Mouse (Mus musculus) midbrain, embryonic 14.5 days (tissue): ENCODE data around the gene Olfr150. TPM values are rescaled to one million over a fixed set of nuclear protein-coding genes. Genes with fewer than 3 reads are reported as not detected.
"Not testable (repeated sequence)": the region's sequence is repeated elsewhere in the genome, so short reads cannot be mapped to it uniquely, and the experiment has no call there.

ENCODE experiments used
- ATAC-seq: fragments of 200-750 bp; cut with Nextera tagmentation; 2 replicates; pipeline ENCODE4 v1.8.0; 2017; ENCODE audit warnings: moderate number of reproducible peaks, moderate library complexity; ENCODE audit not compliant: low FRiP score, low TSS enrichment
- DNase-seq: peaks from one replicate; pipeline ENCODE4 v3.0.0-alpha.2; 2015
- H3K27ac ChIP-seq: fragments of 300-500 bp; sonication (generic); replicated peaks from 2 replicates; pipeline ENCODE4 v1.5.1; 2014; ENCODE audit warnings: mild to moderate bottlenecking, low read depth, low read length, moderate library complexity
- H3K27me3 ChIP-seq: fragments of 300-500 bp; sonication (generic); 2 replicates; pipeline ENCODE4 v1.6.1; 2014; ENCODE audit warnings: low read length, control low read depth, mixed read lengths; ENCODE audit not compliant: control insufficient read depth, insufficient read depth
- H3K36me3 ChIP-seq: fragments of 300-500 bp; sonication (generic); 2 replicates; pipeline ENCODE4 v1.6.1; 2014; ENCODE audit warnings: low read length, control low read depth; ENCODE audit not compliant: control insufficient read depth, insufficient read depth
- H3K4me1 ChIP-seq: fragments of 300-500 bp; sonication (generic); 2 replicates; pipeline ENCODE4 v1.6.1; 2014; ENCODE audit warnings: mild to moderate bottlenecking, antibody characterized with exemption, low read length, control low read depth; ENCODE audit not compliant: control insufficient read depth, insufficient read depth
- H3K4me2 ChIP-seq: fragments of 300-500 bp; sonication (generic); 2 replicates; pipeline ENCODE4 v1.6.1; 2014; ENCODE audit warnings: mild to moderate bottlenecking, low read length, moderate library complexity
- H3K4me3 ChIP-seq: fragments of 300-500 bp; sonication (generic); replicated peaks from 2 replicates; pipeline ENCODE4 v1.5.1; 2014; ENCODE audit warnings: low read depth, low read length
- H3K9ac ChIP-seq: fragments of 300-500 bp; sonication (generic); replicated peaks from 2 replicates; pipeline ENCODE4 v1.6.1; 2014; ENCODE audit warnings: mild to moderate bottlenecking, low read length, moderate library complexity
- H3K9me3 ChIP-seq: fragments of 300-500 bp; sonication (generic); 2 replicates; pipeline ENCODE4 v1.6.1; 2016; ENCODE audit warnings: low read length, control low read depth, mixed read lengths; ENCODE audit not compliant: control insufficient read depth
- WGBS: fragments of 180-500 bp; shearing (Covaris S2); extraction: QIAGEN DNeasy Blood & Tissue Kit; methylation state at CpG from one replicate; pipeline ENCODE4 v1.1.7; 2014; 5-methylcytosine and 5-hydroxymethylcytosine counted together
- polyA plus RNA-seq: library from polyadenylated mRNA; unstranded; fragments of >200 nt; fragmentation: Nextera tagmentation; extraction: Ambion mirVana; gene quantifications from 2 replicates; pipeline ENCODE4 v1.2.1, GENCODE M21; 2014

The Olfr150 gene
- not detected in 2 replicates for polyA plus RNA-seq

DNA sequence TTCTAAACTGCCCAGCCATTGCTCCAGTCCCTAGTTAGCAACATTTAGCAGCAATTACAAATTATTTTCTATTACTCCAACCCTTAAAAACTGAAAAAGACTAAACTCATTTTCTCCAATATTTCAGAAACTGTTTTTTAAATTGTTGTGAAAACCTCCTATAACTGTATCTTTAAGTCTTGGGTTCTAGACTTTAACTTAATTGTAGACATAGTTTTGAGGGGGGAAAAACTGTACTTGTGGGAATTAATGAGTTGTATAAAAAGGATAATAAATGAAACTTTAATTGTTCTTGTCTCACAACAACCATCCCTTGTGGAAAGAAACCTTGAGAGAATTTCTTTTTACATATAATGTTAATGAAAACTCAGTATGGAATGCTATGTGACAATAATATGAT is at the start of gene Olfr150:
Olfr150 (plus strand) TSS at position 301 of the 400 bp plus-strand sequence.
- Histone ChIP-seq H3K9me3 (no peaks in the 10 kb centered on the region), H3K4me1 (no peaks in the 10 kb centered on the region), H3K27ac (no peak within 1 kb of the TSS), H3K27me3 (no peaks in the 10 kb centered on the region), H3K36me3 (no peaks in the 10 kb centered on the region), H3K9ac (no peak within 1 kb of the TSS), H3K4me2 (no peak within 1 kb of the TSS), H3K4me3 (no peak within 1 kb of the TSS)
- ATAC-seq, result no peak
- DNase-seq, result no peak

DNA sequence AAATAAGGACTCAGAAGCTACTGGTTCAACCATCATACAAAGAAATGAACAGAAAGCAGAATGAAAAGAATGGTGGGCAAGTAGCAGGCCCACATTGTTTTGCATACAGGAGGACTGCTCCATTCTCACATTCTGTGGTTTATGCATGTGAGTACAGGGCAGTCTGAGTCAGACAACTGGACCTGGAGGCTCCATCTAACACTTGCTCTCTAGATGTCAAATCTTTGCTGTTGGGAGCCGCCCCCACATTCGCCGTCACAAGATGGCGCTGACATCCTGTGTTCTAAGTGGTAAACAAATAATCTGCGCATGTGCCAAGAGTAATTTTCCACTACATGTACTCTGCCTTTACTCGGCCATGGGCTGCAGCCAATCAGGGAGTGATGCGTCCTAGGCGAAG is 29.7 kb upstream of the Olfr150 start:
- 89% methylated on average over 7 of the region's 8 CpGs for WGBS

DNA sequence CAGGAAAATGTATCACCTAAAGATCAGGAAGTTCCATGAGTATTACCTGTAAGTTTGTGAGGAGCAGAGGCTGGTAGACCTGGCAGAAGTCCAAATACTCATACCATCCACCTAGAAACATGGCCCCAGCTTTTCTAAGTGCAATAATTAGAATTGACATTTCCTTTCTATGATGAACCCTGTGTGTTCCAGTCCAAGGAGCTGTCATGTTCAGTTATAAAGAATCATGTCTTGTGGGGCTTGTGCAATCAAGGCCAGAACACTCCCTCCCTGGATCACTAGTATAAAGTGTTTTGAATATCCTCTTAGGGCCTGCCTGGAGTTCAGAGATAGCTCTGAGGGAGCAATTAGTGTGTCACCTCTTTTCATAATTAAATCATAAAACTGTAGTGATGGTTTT is 23.8 kb upstream of the Olfr150 start, which contains the start of gene Olfr149:
Olfr149 (minus strand) TSS at position 101 of the 400 bp plus-strand sequence.
- H3K36me3 ChIP-seq, result no peaks in the 10 kb centered on the region
- no peak within 1 kb of the TSS for H3K27ac ChIP-seq
- H3K27me3 ChIP-seq, result no peaks in the 10 kb centered on the region
- no peaks in the 10 kb centered on the region for H3K4me1 ChIP-seq
- no peak within 1 kb of the TSS for H3K4me3 ChIP-seq
- H3K9ac ChIP-seq, result no peak within 1 kb of the TSS
- no peak for DNase-seq
- H3K9me3 ChIP-seq, result no peaks in the 10 kb centered on the region
- no peak for ATAC-seq
- no peak within 1 kb of the TSS for H3K4me2 ChIP-seq

More for the DNA sequence above, 29.7 kb upstream of the Olfr150 start:
- not testable (repeated sequence) for H3K9ac ChIP-seq, H3K9me3 ChIP-seq, H3K4me3 ChIP-seq, H3K36me3 ChIP-seq, H3K4me1 ChIP-seq, H3K4me2 ChIP-seq, H3K27me3 ChIP-seq, H3K27ac ChIP-seq, ATAC-seq, DNase-seq

DNA sequence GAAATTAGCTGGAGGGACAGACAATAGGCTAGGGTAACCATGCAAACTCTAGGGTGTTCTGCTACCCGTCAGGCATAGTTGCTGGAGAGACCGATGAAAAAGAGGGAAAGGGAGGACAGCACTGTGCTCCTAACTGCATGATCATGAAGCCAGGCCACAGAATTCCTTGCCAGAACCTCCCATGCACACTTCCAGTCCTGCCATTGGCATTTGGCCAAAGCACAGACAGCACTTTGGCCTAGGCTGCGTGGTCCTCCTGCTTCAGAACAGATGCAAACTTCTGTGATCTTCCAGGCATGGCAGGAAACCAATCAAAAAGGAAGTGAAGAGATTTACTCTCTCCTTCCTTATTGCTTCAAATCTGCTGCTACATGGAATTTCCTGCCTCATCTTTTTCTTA is 21.8 kb upstream of the Olfr150 start:
- ATAC-seq (no peak), DNase-seq (peak; percentile 3)
- H3K27me3 ChIP-seq, result no peaks in the 10 kb centered on the region
- H3K4me1 ChIP-seq, result no peaks in the 10 kb centered on the region
- no peak overlapping the region for H3K4me3 ChIP-seq
- H3K9ac ChIP-seq, result no peak overlapping the region
- H3K9me3 ChIP-seq, result no peaks in the 10 kb centered on the region
- H3K27ac ChIP-seq, result no peak overlapping the region
- H3K4me2 ChIP-seq, result no peak overlapping the region
- 68% methylated on average over 3 of the region's 3 CpGs for WGBS
- H3K36me3 ChIP-seq, result no peaks in the 10 kb centered on the region

DNA sequence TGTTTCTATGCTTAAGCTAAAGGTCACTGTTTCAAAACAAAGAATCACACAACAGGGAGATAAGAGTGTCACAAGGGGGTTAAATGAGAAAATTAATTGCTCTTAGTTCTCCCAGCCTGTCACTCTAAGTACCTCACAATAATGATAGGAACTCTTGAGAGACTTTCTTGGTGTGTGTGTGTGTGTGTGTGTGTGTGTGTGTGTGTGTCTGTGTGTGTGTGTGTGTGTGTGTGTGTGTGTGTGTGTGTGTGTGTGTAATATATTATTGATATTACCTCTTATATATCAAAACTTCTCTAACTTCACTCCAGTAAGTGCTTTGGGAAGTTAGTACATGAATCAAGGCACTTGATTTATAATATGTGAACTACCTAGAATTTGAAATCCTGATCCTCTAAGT is 19.7 kb upstream of the Olfr150 start, which contains the start of gene Olfr965:
Olfr965 (plus strand) TSS at position 301 of the 400 bp plus-strand sequence.
- no peaks in the 10 kb centered on the region for H3K4me1 ChIP-seq
- H3K9ac ChIP-seq, result no peak within 1 kb of the TSS
- H3K4me2 ChIP-seq, result no peak within 1 kb of the TSS
- no peaks in the 10 kb centered on the region for H3K27me3 ChIP-seq
- H3K36me3 ChIP-seq, result no peaks in the 10 kb centered on the region
- ATAC-seq, result no peak
- no peak for DNase-seq
- no peak within 1 kb of the TSS for H3K27ac ChIP-seq
- H3K9me3 ChIP-seq, result no peaks in the 10 kb centered on the region
- no peak within 1 kb of the TSS for H3K4me3 ChIP-seq

DNA sequence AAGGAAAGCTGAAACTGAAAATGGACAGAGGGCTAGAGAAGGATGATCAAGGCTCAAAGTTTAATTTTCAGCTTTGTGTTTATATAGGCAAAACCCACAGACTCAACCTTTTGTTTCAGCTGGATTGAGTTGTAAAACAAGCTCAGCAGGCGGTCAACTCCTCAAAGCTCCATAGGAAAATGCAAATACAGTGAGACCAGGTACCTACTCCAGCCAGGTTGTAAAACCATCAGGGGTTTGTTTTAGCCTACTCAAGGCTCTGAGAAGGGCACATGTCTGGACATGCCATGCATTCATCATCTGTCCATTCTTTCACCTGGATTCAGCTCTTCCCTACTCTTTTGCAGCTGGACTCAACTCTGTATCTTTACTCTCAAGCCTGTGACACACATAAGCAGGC is 10.0 kb downstream of the Olfr150 start:
- WGBS, result 91% methylated on average over 1 of the region's 1 CpGs
- no peak overlapping the region for H3K9ac ChIP-seq
- H3K9me3 ChIP-seq, result no peaks in the 10 kb centered on the region
- no peak overlapping the region for H3K4me3 ChIP-seq
- H3K4me2 ChIP-seq, result no peak overlapping the region
- H3K27me3 ChIP-seq, result no peaks in the 10 kb centered on the region
- no peaks in the 10 kb centered on the region for H3K4me1 ChIP-seq
- DNase-seq, result no peak
- no peak for ATAC-seq
- H3K27ac ChIP-seq, result no peak overlapping the region
- no peaks in the 10 kb centered on the region for H3K36me3 ChIP-seq

DNA sequence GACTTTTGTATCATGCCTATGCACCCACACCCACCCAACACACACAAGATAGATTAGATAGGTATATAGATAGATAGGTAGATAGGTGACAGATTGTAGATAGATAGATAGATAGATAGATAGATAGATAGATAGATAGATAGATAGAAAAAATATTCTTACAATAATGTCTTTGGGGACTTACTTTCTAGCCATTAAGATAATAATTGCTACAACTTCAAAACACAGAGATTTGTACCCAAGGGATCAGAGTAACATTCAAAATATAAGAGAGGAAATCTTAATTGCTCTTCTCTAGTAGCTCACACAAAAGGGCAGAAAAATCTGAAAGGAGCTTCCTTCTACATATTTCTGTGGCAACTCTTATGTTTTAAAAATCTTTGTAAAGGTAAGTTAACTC is 15.2 kb downstream of the Olfr150 start, which contains the start of gene Olfr967:
Olfr967 (plus strand) TSS at position 301 of the 400 bp plus-strand sequence.
- no peak within 1 kb of the TSS for H3K27ac ChIP-seq
- H3K27me3 ChIP-seq, result no peaks in the 10 kb centered on the region
- no peak within 1 kb of the TSS for H3K9ac ChIP-seq
- no peak within 1 kb of the TSS for H3K4me2 ChIP-seq
- H3K4me1 ChIP-seq, result no peaks in the 10 kb centered on the region
- no peaks in the 10 kb centered on the region for H3K36me3 ChIP-seq
- H3K9me3 ChIP-seq, result no peaks in the 10 kb centered on the region
- no peak for ATAC-seq
- DNase-seq, result no peak
- no peak within 1 kb of the TSS for H3K4me3 ChIP-seq

DNA sequence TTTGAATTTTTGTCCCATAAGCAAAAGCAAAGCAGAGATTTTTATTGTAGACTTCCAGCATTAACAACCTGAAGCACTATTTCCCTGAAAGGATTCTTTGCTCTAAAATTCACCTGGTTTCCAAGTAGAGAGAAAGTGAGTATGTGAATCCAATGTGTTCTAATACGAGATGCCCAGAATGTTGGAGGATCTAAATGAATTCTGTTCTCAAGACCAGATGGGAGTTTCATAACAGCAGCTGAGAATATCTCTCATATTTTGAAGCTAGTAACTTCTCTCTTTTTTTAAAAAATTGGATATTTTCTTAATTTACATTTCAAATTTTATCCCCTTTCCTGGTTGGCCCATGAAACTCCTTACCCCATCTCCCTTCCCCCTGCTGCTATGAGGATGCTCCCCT is 15.7 kb downstream of the Olfr150 start:
- 84% methylated on average over 1 of the region's 1 CpGs for WGBS

DNA sequence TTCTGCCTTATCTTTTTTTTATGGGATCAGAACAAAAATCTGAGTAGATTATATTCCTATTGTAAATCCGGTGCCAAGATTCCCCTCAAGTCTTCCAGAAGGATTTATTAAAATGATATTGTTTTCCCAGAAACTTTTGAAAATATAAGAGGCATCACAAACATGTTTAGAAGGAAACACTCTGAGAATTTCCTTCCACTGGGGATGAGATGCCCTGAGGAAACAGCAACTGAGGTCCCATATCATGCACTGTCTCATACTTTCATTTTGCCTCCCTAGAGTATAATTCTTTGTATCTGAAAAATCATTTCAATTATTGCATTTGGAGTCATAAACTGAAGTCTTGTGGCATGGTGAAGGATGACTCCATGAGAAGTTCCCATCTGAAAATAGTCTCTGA is 52.4 kb downstream of the Olfr150 start, which contains the start of gene Olfr968:
Olfr968 (minus strand) TSS at position 101 of the 400 bp plus-strand sequence.
- DNase-seq (no peak), ATAC-seq (no peak)
- Histone ChIP-seq H3K36me3 (no peaks in the 10 kb centered on the region), H3K27ac (no peak within 1 kb of the TSS), H3K9ac (no peak within 1 kb of the TSS), H3K4me2 (no peak within 1 kb of the TSS), H3K27me3 (no peaks in the 10 kb centered on the region), H3K9me3 (no peaks in the 10 kb centered on the region), H3K4me3 (no peak within 1 kb of the TSS), H3K4me1 (no peaks in the 10 kb centered on the region)
- 78% methylated on average over 1 of the region's 1 CpGs for WGBS

More for the DNA sequence above, 15.7 kb downstream of the Olfr150 start:
- Histone ChIP-seq H3K36me3 (no peaks in the 10 kb centered on the region), H3K9me3 (no peaks in the 10 kb centered on the region), H3K9ac (no peak overlapping the region), H3K27ac (no peak overlapping the region), H3K4me3 (no peak overlapping the region), H3K4me2 (no peak overlapping the region), H3K4me1 (no peaks in the 10 kb centered on the region), H3K27me3 (no peaks in the 10 kb centered on the region)
- DNase-seq (no peak), ATAC-seq (no peak)
